Mouse (Mus musculus) Patski (cell line): ENCODE data around the gene Dot1l. TPM values are rescaled to one million over a fixed set of nuclear protein-coding genes. Genes with fewer than 3 reads are reported as not detected.
"Not testable (repeated sequence)": the region's sequence is repeated elsewhere in the genome, so short reads cannot be mapped to it uniquely, and the experiment has no call there.

Source experiments
- ATAC-seq: fragments of 100-300 bp; one replicate; pipeline ENCODE4 v1.8.0; 2021
- CTCF ChIA-PET: fragments of 350-600 bp; sonication (Branson Sonifier 250); formaldehyde crosslinking; loops from one replicate; lab custom pipeline; 2022; ENCODE audit warnings: inconsistent platforms; lab: Charles Lee
- POLR2A ChIA-PET: fragments of 350-600 bp; sonication (Branson Sonifier 250); formaldehyde crosslinking; loops from one replicate; lab custom pipeline; 2022; ENCODE audit warnings: antibody characterized with exemption, inconsistent platforms; lab: Charles Lee
- DNase-seq: peaks from one replicate; pipeline ENCODE4 v3.0.0-alpha.2; 2011; ENCODE audit warnings: low read depth, low spot score
- H3K27me3 ChIP-seq: fragments of 371-371 bp; one replicate; pipeline ENCODE4 v1.5.1; 2021
- CTCF ChIP-seq: fragments of 100-300 bp; IDR thresholded peaks from one replicate; pipeline ENCODE4 v1.5.1; 2021
- in situ Hi-C: fragments of 300-500 bp; cut with MboI; formaldehyde crosslinking; loops from 3 replicates; pipeline ENCODE4 v1.11.1; 2018; ENCODE audit warnings: low pct_unique_long_range_greater_than_20kb, mixed read lengths
- polyA plus RNA-seq: library from polyadenylated mRNA; unstranded; gene quantifications from one replicate; pipeline ENCODE4 v1.2.3, GENCODE M21; 2021

The Dot1l gene
- polyA plus RNA-seq, 1 experiment from 2014 or later: 24.0 TPM

- DNase-seq: no peak
- ChIA-PET CTCF (interaction anchor here (0.6 to 2.1 kb wide), 6 partner anchors 12 to 85 kb away, joined by 3 to 8 read pairs (median 3); no protein-coding TSS in a partner anchor), POLR2A (no interaction called here)
- in situ Hi-C loops: no loop called here
- peak; percentile 24 for ATAC-seq
- TF ChIP-seq CTCF: no peak
- H3K27me3 ChIP-seq: no peaks in the 10 kb centered on the region
These were observed 50.9 kb downstream of the Dot1l start for GRCm38 (mm10) chr10:80805925-80806324.

GRCm38 (mm10) chr10:80806341-80807056 is 51.5 kb downstream of the Dot1l start:
- POLR2A ChIA-PET: no interaction called here
- TF ChIP-seq CTCF: no peak
- DNase-seq (no peak), ATAC-seq (no peak)
- in situ Hi-C loops: no loop called here
- CTCF ChIA-PET: interaction anchor here (1.1 to 2.1 kb wide), 2 partner anchors 11 to 85 kb away, joined by 3 to 8 read pairs; no protein-coding TSS in a partner anchor
- no peaks in the 10 kb centered on the region for H3K27me3 ChIP-seq

GRCm38 (mm10) chr10:80807057-80807627 is 52.1 kb downstream of the Dot1l start:
- POLR2A ChIA-PET: no interaction called here
- no peak for TF ChIP-seq CTCF
- CTCF ChIA-PET: no interaction called here
- in situ Hi-C loops: no loop called here
- no peak for ATAC-seq
- no peak for DNase-seq
- peaks cover 1% of the 10 kb centered on the region for H3K27me3 ChIP-seq

GRCm38 (mm10) chr10:80808099-80808984 is 53.3 kb downstream of the Dot1l start:
- no peak for DNase-seq
- POLR2A ChIA-PET: no interaction called here
- no peak for ATAC-seq
- in situ Hi-C loops: no loop called here
- CTCF ChIA-PET: interaction anchor here (1.8 kb wide), 1 partner anchor 67 kb away, joined by 3 read pairs; no protein-coding TSS in a partner anchor
- no peak for TF ChIP-seq CTCF
- H3K27me3 ChIP-seq: peaks cover 3% of the 10 kb centered on the region

GRCm38 (mm10) chr10:80808985-80809632 is 54.1 kb downstream of the Dot1l start:
- ChIA-PET CTCF (interaction anchor here (0.6 to 1.8 kb wide), 4 partner anchors 10 to 186 kb away, joined by 3 to 4 read pairs (median 3); no protein-coding TSS in a partner anchor), POLR2A (no interaction called here)
- ATAC-seq (no peak), DNase-seq (no peak)
- in situ Hi-C loops: no loop called here
- peaks cover 3% of the 10 kb centered on the region for H3K27me3 ChIP-seq
- no peak for TF ChIP-seq CTCF

GRCm38 (mm10) chr10:80810084-80810483 is 55.1 kb downstream of the Dot1l start:
- ATAC-seq (no peak), DNase-seq (no peak)
- ChIA-PET CTCF (interaction anchor here (1.0 to 1.8 kb wide), 3 partner anchors 36 to 185 kb away, joined by 3 to 4 read pairs (median 3); no protein-coding TSS in a partner anchor), POLR2A (interaction anchor here (0.7 kb wide), 1 partner anchor 54 kb away, joined by 3 read pairs; no protein-coding TSS in a partner anchor)
- in situ Hi-C loops: no loop called here
- H3K27me3 ChIP-seq: peaks cover 3% of the 10 kb centered on the region
- TF ChIP-seq CTCF: no peak

- in situ Hi-C loops: no loop called here
- ATAC-seq (no peak), DNase-seq (no peak)
- TF ChIP-seq CTCF: no peak
- ChIA-PET CTCF (interaction anchor here (2.1 kb wide), 1 partner anchor 69 kb away, joined by 8 read pairs; no protein-coding TSS in a partner anchor), POLR2A (no interaction called here)
- peaks cover 3% of the 10 kb centered on the region for H3K27me3 ChIP-seq
These were observed 57.5 kb downstream of the Dot1l start for GRCm38 (mm10) chr10:80812391-80813041.

GRCm38 (mm10) chr10:80813366-80813765 is 58.4 kb downstream of the Dot1l start, which contains the start of gene Jsrp1:
Jsrp1 (minus strand) TSS chr10:80813498.
- ChIA-PET CTCF (interaction anchor here (2.1 kb wide), 1 partner anchor 68 kb away, joined by 8 read pairs; no protein-coding TSS in a partner anchor), POLR2A (no interaction called here)
- in situ Hi-C loops: no loop called here
- TF ChIP-seq CTCF: no peak
- ATAC-seq: no peak
- H3K27me3 ChIP-seq: peaks cover 3% of the 10 kb centered on the region
- no peak for DNase-seq

GRCm38 (mm10) chr10:80814800-80815199 is 59.8 kb downstream of the Dot1l start:
- TF ChIP-seq CTCF: no peak
- in situ Hi-C loops: no loop called here
- no peak for DNase-seq
- ChIA-PET CTCF (interaction anchor here (0.9 to 2.1 kb wide), 5 partner anchors 16 to 71 kb away, joined by 3 to 8 read pairs (median 3); no protein-coding TSS in a partner anchor), POLR2A (no interaction called here)
- no peak for ATAC-seq
- peaks cover 3% of the 10 kb centered on the region for H3K27me3 ChIP-seq

GRCm38 (mm10) chr10:80816303-80816702 is 61.3 kb downstream of the Dot1l start:
- H3K27me3 ChIP-seq, POLR2A ChIA-PET, in situ Hi-C loops, DNase-seq, ATAC-seq: not testable (repeated sequence)
- CTCF ChIA-PET: interaction anchor here (1.0 to 2.5 kb wide), 3 partner anchors 11 to 65 kb away, joined by 3 to 8 read pairs (median 3); partner anchors contain the start of gene Amh
